Mouse (Mus musculus): ENCODE data around the gene Nsun6. TPM values are rescaled to one million over a fixed set of nuclear protein-coding genes. Genes with fewer than 3 reads are reported as not detected.
A peak's percentile ranks its signal among the peaks of the same experiment; 100 is the strongest.

Gene Nsun6
- 2.0 and 5.4 TPM in 2 replicates for polyA plus RNA-seq (2011; ENCODE audit: insufficient read depth, insufficient read length, low replicate concordance, missing spikeins)

DNA sequence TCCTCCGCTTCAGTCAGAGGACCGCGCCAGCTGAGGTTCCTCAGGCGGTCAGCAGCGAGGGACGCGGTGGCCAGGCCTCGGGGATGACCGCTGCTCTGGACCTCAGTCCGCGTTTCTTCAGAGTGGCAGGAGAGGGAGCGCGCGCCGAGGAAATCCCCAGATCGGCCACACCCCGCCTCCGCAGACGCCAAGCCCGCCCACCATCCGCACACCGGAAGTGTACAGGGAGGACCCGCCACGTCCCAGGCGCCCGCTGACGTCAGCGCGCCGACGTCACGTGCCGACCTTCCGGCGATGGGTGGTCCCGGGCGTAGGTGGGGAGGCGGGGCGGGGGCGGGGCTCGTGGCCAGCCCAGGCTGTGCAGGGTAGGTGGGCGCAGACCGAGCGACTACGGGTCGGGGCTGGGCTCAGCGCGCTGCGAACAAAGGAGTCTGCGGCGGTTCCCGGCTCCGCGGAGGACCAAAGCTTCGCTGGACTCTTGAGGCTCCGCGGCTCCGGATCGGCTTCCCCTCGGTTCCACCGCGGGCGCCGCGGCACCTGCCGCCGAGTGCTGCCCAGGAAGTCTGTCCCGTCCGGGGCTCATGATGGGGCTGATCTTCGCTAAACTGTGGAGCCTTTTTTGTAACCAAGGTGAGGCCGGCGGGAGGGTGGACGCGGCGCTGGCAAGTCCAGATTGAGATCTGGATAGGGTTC is at the start of gene Nsun6:
Gene Nsun6, minus strand, starts transcription at position 125 of the 693 bp plus-strand sequence.
- peak; percentile 14; the same call in 1 of the 2 replicates for TF ChIP-seq CTCF (IDR thresholded peaks at IDR 0.05; ENCODE audit: control insufficient read depth, insufficient read depth, low read length)
- TF ChIP-seq POLR2A (IDR thresholded peaks at IDR 0.05; ENCODE audit: borderline replicate concordance, control insufficient read depth, low read depth, low read length), result peak; percentile 70; the same call in 1 of the 2 replicates
- peak within 1 kb of the TSS; percentile 92 for H3K27ac ChIP-seq (ENCODE audit: control insufficient read depth, insufficient read depth, low read depth, low read length, poor library complexity)
- peak within 1 kb of the TSS; percentile 97 for H3K4me3 ChIP-seq (replicated peaks; ENCODE audit: control insufficient read depth, low read depth, low read length)
- WGBS, result under 1% methylated on average over 75 of the region's 75 CpGs
- H3K4me1 ChIP-seq (ENCODE audit: control insufficient read depth, insufficient read depth, low read length), result no peaks in the 10 kb centered on the region

DNA sequence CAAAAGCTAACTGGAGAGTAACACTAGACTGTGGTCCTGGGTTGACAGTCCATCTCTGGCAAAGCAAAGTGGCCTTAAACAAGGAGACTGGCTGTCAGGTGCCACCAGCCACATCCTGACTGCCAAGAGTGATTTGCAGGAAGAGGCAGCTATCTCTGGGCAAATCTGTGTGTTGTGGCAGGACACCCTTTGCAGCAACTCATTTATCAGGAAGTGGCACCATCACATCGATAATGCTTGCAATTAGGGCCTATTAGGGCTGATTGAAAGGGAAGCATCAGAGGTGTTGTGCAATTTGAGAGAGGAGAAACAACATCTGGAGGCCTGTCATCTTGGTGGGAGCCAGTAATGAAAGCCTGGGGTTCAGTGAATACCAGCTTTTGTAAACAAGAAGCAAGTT is 49.5 kb upstream of the Nsun6 start:
- WGBS, result 0% methylated on average over 1 of the region's 1 CpGs
- Histone ChIP-seq H3K27ac (ENCODE audit: control insufficient read depth, insufficient read depth, low read depth, low read length, poor library complexity) (no peak overlapping the region), H3K4me1 (ENCODE audit: control insufficient read depth, insufficient read depth, low read length) (no peaks in the 10 kb centered on the region; the same call in 1 of the 2 replicates), H3K4me3 (replicated peaks; ENCODE audit: control insufficient read depth, low read depth, low read length) (no peak overlapping the region)
- TF ChIP-seq CTCF (IDR thresholded peaks at IDR 0.05; ENCODE audit: control insufficient read depth, insufficient read depth, low read length) (no peak), POLR2A (IDR thresholded peaks at IDR 0.05; ENCODE audit: borderline replicate concordance, control insufficient read depth, low read depth, low read length) (no peak)

DNA sequence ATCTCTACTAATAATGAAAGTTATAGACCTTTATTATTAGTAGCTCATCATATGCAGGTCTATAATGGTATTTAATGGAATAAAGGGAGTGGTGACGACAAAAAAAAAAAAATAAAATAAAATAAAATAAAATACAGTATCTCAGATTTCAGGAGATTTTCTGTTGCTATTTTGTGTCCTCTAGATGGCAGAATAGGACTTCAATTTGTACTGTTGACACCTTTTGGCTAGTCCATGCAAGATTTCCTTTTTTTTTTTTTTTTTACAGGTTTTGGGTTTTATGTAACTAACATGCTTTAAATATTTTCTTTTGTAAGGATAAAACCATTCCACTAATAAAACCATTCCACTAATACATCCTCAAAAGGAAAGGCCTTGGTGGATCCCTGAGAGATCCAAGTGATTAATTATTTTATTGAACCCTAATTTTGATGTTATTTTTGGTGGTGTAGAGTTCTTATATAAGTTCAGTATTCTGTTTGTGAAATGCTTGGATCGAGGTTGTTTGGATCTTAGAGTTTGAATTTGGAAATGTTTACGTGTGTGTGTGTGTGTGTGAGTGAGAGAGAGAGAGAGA is 41.7 kb upstream of the Nsun6 start:
- Histone ChIP-seq H3K4me1 (ENCODE audit: control insufficient read depth, insufficient read depth, low read length) (no peaks in the 10 kb centered on the region), H3K4me3 (replicated peaks; ENCODE audit: control insufficient read depth, low read depth, low read length) (no peak overlapping the region), H3K27ac (ENCODE audit: control insufficient read depth, insufficient read depth, low read depth, low read length, poor library complexity) (no peak overlapping the region)
- no peak for TF ChIP-seq CTCF (IDR thresholded peaks at IDR 0.05; ENCODE audit: control insufficient read depth, insufficient read depth, low read length)
- no peak for TF ChIP-seq POLR2A (IDR thresholded peaks at IDR 0.05; ENCODE audit: borderline replicate concordance, control insufficient read depth, low read depth, low read length)
- whole genome bisulfite sequencing, result 36% methylated on average over 3 of the region's 3 CpGs

DNA sequence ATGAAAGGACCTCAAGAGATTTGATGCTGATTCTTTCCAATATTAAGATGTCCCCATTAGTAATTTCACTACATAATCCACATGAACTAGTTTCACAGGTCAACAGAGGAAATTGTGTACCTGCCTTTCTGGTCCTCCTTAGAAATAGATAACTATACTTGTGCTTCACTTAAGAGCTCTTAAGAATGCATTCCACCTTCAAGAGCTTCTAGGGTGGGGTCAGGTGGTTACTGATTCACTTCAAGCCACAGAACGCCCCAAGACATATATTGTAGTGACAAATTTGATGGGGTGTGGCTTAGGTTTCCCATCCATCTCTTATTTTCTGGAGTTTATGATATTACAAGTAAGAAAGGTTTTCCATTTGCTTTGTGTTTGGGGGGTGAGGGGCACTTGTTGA is 32.4 kb upstream of the Nsun6 start:
- Histone ChIP-seq H3K4me3 (replicated peaks; ENCODE audit: control insufficient read depth, low read depth, low read length) (no peak overlapping the region), H3K27ac (ENCODE audit: control insufficient read depth, insufficient read depth, low read depth, low read length, poor library complexity) (no peak overlapping the region), H3K4me1 (ENCODE audit: control insufficient read depth, insufficient read depth, low read length) (no peaks in the 10 kb centered on the region)
- WGBS, result 73% methylated on average over 1 of the region's 1 CpGs
- no peak for TF ChIP-seq POLR2A (IDR thresholded peaks at IDR 0.05; ENCODE audit: borderline replicate concordance, control insufficient read depth, low read depth, low read length)
- TF ChIP-seq CTCF (IDR thresholded peaks at IDR 0.05; ENCODE audit: control insufficient read depth, insufficient read depth, low read length), result no peak

DNA sequence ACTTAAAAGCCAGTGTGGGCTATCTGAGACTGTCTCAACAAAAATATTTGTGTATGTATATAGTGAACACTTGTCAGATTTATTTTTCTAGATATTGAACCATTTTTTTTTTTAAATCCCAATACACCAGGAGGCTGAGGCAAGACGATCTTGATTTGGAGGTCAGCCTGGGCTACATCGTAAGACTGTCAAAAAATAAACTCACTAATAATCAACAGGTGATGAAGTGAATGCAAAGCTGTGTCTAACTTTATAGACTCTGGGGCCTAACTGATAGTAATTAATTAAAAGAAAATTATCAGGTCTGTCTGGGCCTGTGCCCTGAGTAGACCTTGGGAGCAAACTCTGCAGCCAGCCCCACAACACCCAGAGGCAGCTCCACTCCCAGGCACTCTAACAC is 28.8 kb upstream of the Nsun6 start:
- WGBS, result 94% methylated on average over 2 of the region's 2 CpGs
- H3K27ac ChIP-seq (ENCODE audit: control insufficient read depth, insufficient read depth, low read depth, low read length, poor library complexity), result no peak overlapping the region
- TF ChIP-seq CTCF (IDR thresholded peaks at IDR 0.05; ENCODE audit: control insufficient read depth, insufficient read depth, low read length), result no peak
- no peak for TF ChIP-seq POLR2A (IDR thresholded peaks at IDR 0.05; ENCODE audit: borderline replicate concordance, control insufficient read depth, low read depth, low read length)

DNA sequence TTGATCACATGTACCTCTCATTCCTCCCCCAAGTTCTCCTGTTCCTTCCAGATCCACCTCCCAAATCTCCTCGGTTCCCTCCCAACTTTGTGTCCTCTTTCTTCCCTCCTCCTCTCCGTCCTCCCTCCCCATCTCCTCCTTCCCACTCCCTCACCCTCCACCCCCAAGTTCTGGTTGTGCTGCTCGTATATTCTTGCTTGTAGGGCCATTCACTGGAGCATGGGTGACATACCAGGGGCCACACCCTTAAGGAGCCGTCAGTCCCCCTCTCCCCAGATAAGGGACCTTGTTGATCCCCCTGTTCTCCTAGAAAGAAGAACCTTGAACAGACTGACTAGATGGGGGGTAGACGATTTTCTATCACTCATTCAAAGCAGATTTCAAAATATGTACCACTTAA is 12.2 kb upstream of the Nsun6 start:
- no peak overlapping the region for H3K27ac ChIP-seq (ENCODE audit: control insufficient read depth, insufficient read depth, low read depth, low read length, poor library complexity)
- no peak overlapping the region for H3K4me3 ChIP-seq (replicated peaks; ENCODE audit: control insufficient read depth, low read depth, low read length)
- no peaks in the 10 kb centered on the region for H3K4me1 ChIP-seq (ENCODE audit: control insufficient read depth, insufficient read depth, low read length)
- WGBS, result 75% methylated on average over 5 of the region's 5 CpGs
- no peak for TF ChIP-seq CTCF (IDR thresholded peaks at IDR 0.05; ENCODE audit: control insufficient read depth, insufficient read depth, low read length)
- TF ChIP-seq POLR2A (IDR thresholded peaks at IDR 0.05; ENCODE audit: borderline replicate concordance, control insufficient read depth, low read depth, low read length), result no peak

More for the DNA sequence above, 28.8 kb upstream of the Nsun6 start:
- Histone ChIP-seq H3K4me1 (ENCODE audit: control insufficient read depth, insufficient read depth, low read length) (no peaks in the 10 kb centered on the region), H3K4me3 (replicated peaks; ENCODE audit: control insufficient read depth, low read depth, low read length) (no peak overlapping the region)

DNA sequence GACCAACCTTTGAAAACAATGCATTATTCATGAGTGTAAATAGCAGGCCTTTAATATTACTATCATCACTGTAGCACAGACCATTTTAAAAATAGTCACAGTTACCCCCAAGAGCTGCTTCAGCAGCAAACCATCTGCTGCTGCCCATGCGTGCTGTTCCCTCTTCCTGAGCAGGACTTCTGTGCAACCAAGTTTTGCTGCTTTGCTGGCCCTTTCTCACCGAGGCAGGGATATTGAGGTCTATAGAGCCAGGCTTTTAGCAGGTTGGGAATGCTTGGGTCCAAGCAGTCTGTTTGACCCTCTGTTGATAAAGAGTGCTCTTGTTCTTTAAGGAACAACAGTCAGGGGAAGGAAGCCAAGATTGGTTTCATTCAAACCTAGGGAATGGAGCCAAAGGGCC is 10.6 kb upstream of the Nsun6 start:
- Histone ChIP-seq H3K27ac (ENCODE audit: control insufficient read depth, insufficient read depth, low read depth, low read length, poor library complexity) (no peak overlapping the region), H3K4me1 (ENCODE audit: control insufficient read depth, insufficient read depth, low read length) (no peaks in the 10 kb centered on the region), H3K4me3 (replicated peaks; ENCODE audit: control insufficient read depth, low read depth, low read length) (no peak overlapping the region)
- 75% methylated on average over 2 of the region's 2 CpGs for WGBS
- TF ChIP-seq CTCF (IDR thresholded peaks at IDR 0.05; ENCODE audit: control insufficient read depth, insufficient read depth, low read length), result no peak
- TF ChIP-seq POLR2A (IDR thresholded peaks at IDR 0.05; ENCODE audit: borderline replicate concordance, control insufficient read depth, low read depth, low read length), result no peak

DNA sequence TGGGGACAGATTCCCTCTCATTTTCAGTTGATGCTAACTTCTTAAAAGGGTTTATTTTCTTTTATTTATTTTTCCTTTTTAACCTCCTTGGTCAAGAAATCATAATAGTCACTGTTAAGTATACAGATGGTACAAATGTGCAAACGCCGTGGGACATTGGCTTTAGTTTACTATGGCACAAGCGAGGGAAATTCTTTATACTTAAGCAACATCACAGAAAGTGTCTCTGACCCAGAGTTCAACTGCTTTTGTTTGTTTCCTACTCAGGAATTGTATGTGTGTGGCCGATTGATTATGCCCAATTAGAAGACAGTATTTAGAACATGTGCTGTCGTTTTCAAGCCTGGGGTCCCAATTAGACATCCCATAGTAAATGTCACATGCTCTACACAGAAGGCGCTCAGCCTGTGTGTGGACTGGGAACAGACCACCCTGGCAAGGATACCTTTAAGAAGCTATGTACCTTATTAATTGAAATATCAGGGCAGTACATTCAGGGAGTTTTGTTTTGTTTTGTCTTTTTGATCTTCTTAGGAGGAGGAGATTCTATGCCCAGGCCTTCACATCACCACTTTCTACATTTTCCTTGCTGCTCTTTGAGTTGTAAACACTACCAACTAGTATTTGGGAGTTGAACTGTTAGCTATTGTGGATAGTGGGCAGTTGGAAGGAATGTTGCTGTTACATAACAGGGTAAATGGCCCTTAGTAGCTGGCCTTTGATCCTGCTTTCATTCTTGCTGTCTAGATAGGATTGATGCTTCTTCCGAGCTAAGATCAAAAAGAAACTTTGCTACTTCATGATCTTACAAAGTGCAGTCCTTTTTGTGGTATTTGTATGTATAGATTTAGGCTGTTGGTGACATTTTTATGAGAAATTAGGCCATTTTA is 9.8 kb upstream of the Nsun6 start:
- H3K27ac ChIP-seq (ENCODE audit: control insufficient read depth, insufficient read depth, low read depth, low read length, poor library complexity), result no peak overlapping the region
- H3K4me1 ChIP-seq (ENCODE audit: control insufficient read depth, insufficient read depth, low read length), result no peaks in the 10 kb centered on the region
- TF ChIP-seq POLR2A (IDR thresholded peaks at IDR 0.05; ENCODE audit: borderline replicate concordance, control insufficient read depth, low read depth, low read length) (no peak), CTCF (IDR thresholded peaks at IDR 0.05; ENCODE audit: control insufficient read depth, insufficient read depth, low read length) (no peak)
- 82% methylated on average over 7 of the region's 7 CpGs for WGBS
- H3K4me3 ChIP-seq (replicated peaks; ENCODE audit: control insufficient read depth, low read depth, low read length), result no peak overlapping the region

Data from bone marrow, adult 2 months (tissue).